27 mouse cellular contexts compared by ENCODE assay signal in the genomic region with DNA sequence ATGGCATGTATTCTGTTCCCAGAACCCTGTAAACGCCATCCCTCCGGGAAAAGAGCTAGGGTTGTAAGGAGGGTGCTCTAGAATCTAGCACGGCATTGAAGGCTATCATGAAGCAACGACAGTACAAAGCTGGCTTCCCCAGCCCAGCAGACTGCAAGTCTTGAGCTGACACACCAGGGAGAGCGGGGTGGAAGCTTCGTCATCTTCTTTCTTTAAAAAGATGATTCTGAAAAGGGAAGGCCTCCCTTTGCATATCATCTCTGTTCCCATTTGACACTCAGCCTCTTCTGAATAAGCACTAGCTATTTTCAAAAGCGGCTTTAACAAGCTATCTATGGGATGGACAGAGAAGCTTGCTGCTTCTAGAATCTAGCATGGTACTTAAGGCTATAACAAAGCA. TPM values are rescaled to one million over a fixed set of nuclear protein-coding genes. Genes with fewer than 3 reads are reported as not detected.
A peak's percentile ranks its signal among the peaks of the same experiment; 100 is the strongest.
DNase-seq lines count a peak whose midpoint lies in the region; ATAC-seq and TF ChIP-seq lines count a peak whose summit lies in the region.
"Had no signal": no experiment of that assay in that cellular context is flagged by ENCODE, and none has a peak within 500 bp of the region (broad histone marks: within the 10 kb centered on the region; RNA-seq: fewer than 3 reads in every experiment).

No protein-coding gene starts in this region.

- ATAC-seq in frontal cortex, adult (ENCODE audit: low TSS enrichment), result peak; percentile 91
- ATAC-seq: activated CD4-positive, CD25-positive, alpha-beta regulatory T cell, adult 4 months; forebrain, embryonic 15.5 days; hindbrain, postnatal 0 days had no signal

- intact Hi-C loops in left cerebral cortex, adult 2 months (cut with DNase I), result no loop called here

- no peak for TF ChIP-seq CTCF in left cerebral cortex, adult 2 months (IDR thresholded peaks at IDR 0.05)

- DNase-seq in frontal cortex, postnatal 14 days (ENCODE audit: low spot score in 2 of 2), result no peak
- DNase-seq in left cerebral cortex, adult 2 months (ENCODE audit: extremely low spot score in 1 of 2, low spot score in 2 of 2), result peak; percentile 18 to 32
- no peak for DNase-seq in left cerebral cortex, adult 11 months (ENCODE audit: low spot score)
- peak; percentile 59 for DNase-seq in right cerebral cortex, adult 18-20 months
- DNase-seq in right cerebral cortex, postnatal 10 days (ENCODE audit: low spot score in 2 of 2), result no peak
- DNase-seq in brain, adult 2 months (ENCODE audit: low read depth, low spot score), result peak; percentile 72
- no peak for DNase-seq in layer of hippocampus, postnatal 10 days (ENCODE audit: low spot score in 2 of 2)
- DNase-seq: adrenal gland, adult 8-10 months; adrenal gland, postnatal 25 days; cerebellum, adult 18-20 months; cerebellum, adult 9-10 months; cerebellum, postnatal 14 days; gastrocnemius, postnatal 10 days; gastrocnemius, postnatal 36 days; heart, adult 2 months; heart, postnatal 14 days; heart, postnatal 4 days had no signal

- no peak overlapping the region for H3K4me3 ChIP-seq in left cerebral cortex, adult 2 months
- H3K4me3 ChIP-seq: embryonic facial prominence, embryonic 12.5 days; embryonic facial prominence, embryonic 15.5 days; forebrain, embryonic 12.5 days; forebrain, embryonic 15.5 days; heart, adult 2 months; heart, embryonic 10.5 days; heart, embryonic 13.5 days had no signal

- peak overlapping the region; percentile 29; the same call in 1 of the 2 replicates for H3K27ac ChIP-seq in left cerebral cortex, adult 2 months
- H3K27ac ChIP-seq: embryonic facial prominence, embryonic 12.5 days; embryonic facial prominence, embryonic 15.5 days; forebrain, embryonic 12.5 days; forebrain, embryonic 15.5 days; heart, adult 2 months; heart, embryonic 10.5 days; heart, embryonic 13.5 days; hindbrain, embryonic 14.5 days; hindbrain, postnatal 0 days had no signal

RNA-seq across cellular contexts. Expression of gene Ing2, which starts 15.0 kb away (rescaled TPM):
- total RNA-seq in left cerebral cortex, adult 2 months (2021), result 10 to 100 TPM; 52.8 to 56.0 TPM
- total RNA-seq in layer of hippocampus, postnatal 10 days (2021), result 10 to 100 TPM; 25.6 to 26.9 TPM

RNA-seq across cellular contexts. Expression of gene Cdkn2aip, which starts 53.3 kb away (rescaled TPM):
- total RNA-seq in left cerebral cortex, adult 2 months (2021), result 10 to 100 TPM; 19.5 to 21.2 TPM
- total RNA-seq in layer of hippocampus, postnatal 10 days (2021), result 10 to 100 TPM; 12.1 to 13.4 TPM

Comparison
In these comparisons a context has a peak if more than half of its experiments do, and no peak if none do; other contexts are left out.
1. DNase-seq: peak in left cerebral cortex, adult 2 months (2 of 2), right cerebral cortex, adult 18-20 months (single experiment) and brain, adult 2 months (single experiment); none in frontal cortex, postnatal 14 days (0 of 2), left cerebral cortex, adult 11 months (single experiment), right cerebral cortex, postnatal 10 days (0 of 2) and layer of hippocampus, postnatal 10 days (0 of 2).